ENCODE assay signal across 27 mouse cellular contexts in the genomic region with DNA sequence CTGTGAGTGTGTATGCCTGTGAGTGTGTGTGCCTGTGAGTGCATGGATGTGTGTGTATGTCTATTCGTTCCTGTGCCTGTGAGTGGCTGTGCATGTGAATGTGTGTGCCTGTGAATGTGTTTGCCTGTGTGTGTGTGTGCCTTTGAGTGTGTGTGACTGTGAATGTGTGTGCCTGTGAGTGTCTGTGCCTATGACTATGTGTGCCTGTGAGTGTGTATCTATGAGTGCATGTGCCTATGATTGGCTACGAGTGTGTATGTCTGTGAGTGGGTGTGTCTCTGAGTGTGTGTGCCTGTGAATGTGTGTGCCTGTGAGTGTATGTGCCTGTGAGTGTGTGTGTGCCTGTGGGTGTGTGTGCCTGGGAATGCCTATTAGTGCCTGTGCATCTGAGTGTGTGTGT.
DNase-seq lines count a peak whose midpoint lies in the region; ATAC-seq and TF ChIP-seq lines count a peak whose summit lies in the region.
"Had no signal": no experiment of that assay in that cellular context is flagged by ENCODE, and none has a peak within 500 bp of the region (broad histone marks: within the 10 kb centered on the region; RNA-seq: fewer than 3 reads in every experiment).

No protein-coding gene starts in this region.

- DNase-seq in forebrain, embryonic 14.5 days (ENCODE audit: low spot score): no peak
- no peak for DNase-seq in liver, embryonic 11.5 days (ENCODE audit: low spot score)
- DNase-seq in liver: no peak
- no peak for DNase-seq in G1E (ENCODE audit: low spot score)
- no peak for DNase-seq in cerebellum, adult 11-12 months
- DNase-seq: adrenal gland, postnatal 14 days; cerebellum, adult 18-20 months; cerebellum, postnatal 10 days; gastrocnemius, postnatal 25 days; heart, adult 11 months; kidney, adult 11 months; kidney, postnatal 14 days; liver, embryonic 13.5 days; lung, adult 18-20 months; lung, postnatal 4 days; right cerebral cortex, adult 18-20 months; spleen, adult 18-20 months; thymus, adult 2 months; thymus, postnatal 36 days had no signal

- no peaks in the 10 kb centered on the region for H3K27me3 ChIP-seq in forebrain, embryonic 12.5 days
- H3K27me3 ChIP-seq in forebrain, embryonic 14.5 days (replicated peaks; ENCODE audit: control insufficient read depth, insufficient read depth, low read length): no peaks in the 10 kb centered on the region
- H3K27me3 ChIP-seq in liver, embryonic 11.5 days (replicated peaks; ENCODE audit: control insufficient read depth, insufficient read depth, low read length): no peaks in the 10 kb centered on the region
- no peaks in the 10 kb centered on the region for H3K27me3 ChIP-seq in G1E (ENCODE audit: insufficient read depth, low read length)
- H3K27me3 ChIP-seq: heart, embryonic 15.5 days; limb, embryonic 12.5 days; liver, embryonic 13.5 days had no signal

- H3K9ac ChIP-seq in forebrain, embryonic 12.5 days: no peak overlapping the region
- no peak overlapping the region for H3K9ac ChIP-seq in forebrain, embryonic 14.5 days (ENCODE audit: low read length)
- H3K9ac ChIP-seq in liver, embryonic 11.5 days (ENCODE audit: low read depth, low read length): no peak overlapping the region
- H3K9ac ChIP-seq: heart, embryonic 15.5 days; hindbrain, embryonic 14.5 days; limb, embryonic 12.5 days; liver, embryonic 13.5 days had no signal

- no peaks in the 10 kb centered on the region for H3K4me1 ChIP-seq in forebrain, embryonic 12.5 days
- no peaks in the 10 kb centered on the region for H3K4me1 ChIP-seq in forebrain, embryonic 14.5 days (ENCODE audit: control insufficient read depth, insufficient read depth, low read length)
- H3K4me1 ChIP-seq in liver, embryonic 11.5 days (replicated peaks; ENCODE audit: control insufficient read depth, insufficient read depth, low read length): no peaks in the 10 kb centered on the region
- no peaks in the 10 kb centered on the region for H3K4me1 ChIP-seq in G1E (ENCODE audit: insufficient read depth, low read depth, low read length)
- H3K4me1 ChIP-seq: heart, embryonic 10.5 days; heart, embryonic 15.5 days; limb, embryonic 12.5 days; liver, embryonic 13.5 days had no signal

- H3K9me3 ChIP-seq in forebrain, embryonic 12.5 days: no peaks in the 10 kb centered on the region
- H3K9me3 ChIP-seq in forebrain, embryonic 14.5 days (replicated peaks; ENCODE audit: control insufficient read depth, low read length): no peaks in the 10 kb centered on the region
- H3K9me3 ChIP-seq in liver, embryonic 11.5 days (ENCODE audit: control insufficient read depth, low read length): no peaks in the 10 kb centered on the region
- H3K9me3 ChIP-seq in G1E (replicated peaks): peaks cover 12% of the 10 kb centered on the region
- H3K9me3 ChIP-seq: heart, embryonic 10.5 days; heart, embryonic 15.5 days; limb, embryonic 12.5 days; liver, embryonic 13.5 days had no signal

- peak; percentile 11; the same call in 1 of the 2 replicates for ATAC-seq in forebrain, embryonic 12.5 days (ENCODE audit: low FRiP score)
- ATAC-seq in forebrain, embryonic 14.5 days: no peak
- ATAC-seq in liver, embryonic 11.5 days (replicated peaks; ENCODE audit: low FRiP score): peak; percentile 41; the same call in 1 of the 2 replicates
- ATAC-seq in G1E (ENCODE audit: extremely low read depth, insufficient number of reproducible peaks, low FRiP score, poor library complexity, severe bottlenecking): no peak
- 0 out of 2 replicates have a peak, but pooled peaks have one; percentile 5 for ATAC-seq in megakaryocyte, adult 5-6 weeks (ENCODE audit: poor library complexity, severe bottlenecking)
- ATAC-seq: inflammation-experienced regulatory T-cells, adult 6 months; lung, postnatal 0 days had no signal

- TF ChIP-seq CTCF in G1E (IDR thresholded peaks at IDR 0.05; ENCODE audit: low read depth, low read length): no peak

- no peak overlapping the region for H3K4me3 ChIP-seq in forebrain, embryonic 12.5 days (replicated peaks)
- no peak overlapping the region for H3K4me3 ChIP-seq in forebrain, embryonic 14.5 days (ENCODE audit: low read depth, low read length)
- H3K4me3 ChIP-seq in liver, embryonic 11.5 days (ENCODE audit: low read depth, low read length): no peak overlapping the region
- H3K4me3 ChIP-seq in G1E (ENCODE audit: low read depth, low read length): 0 out of 2 replicates have a peak overlapping the region, but pooled peaks have one; percentile 4
- H3K4me3 ChIP-seq: heart, embryonic 10.5 days; heart, embryonic 15.5 days; limb, embryonic 12.5 days; liver, embryonic 13.5 days had no signal

- WGBS in forebrain, embryonic 12.5 days: 93% methylated on average over 2 of the region's 2 CpGs
- 100% methylated on average over 2 of the region's 2 CpGs for WGBS in forebrain, embryonic 14.5 days
- WGBS in liver, embryonic 11.5 days: 83% methylated on average over 2 of the region's 2 CpGs

- H3K4me2 ChIP-seq in forebrain, embryonic 12.5 days: no peak overlapping the region
- H3K4me2 ChIP-seq in forebrain, embryonic 14.5 days (ENCODE audit: low read length): no peak overlapping the region
- no peak overlapping the region for H3K4me2 ChIP-seq in liver, embryonic 11.5 days
- H3K4me2 ChIP-seq: heart, embryonic 15.5 days; hindbrain, embryonic 14.5 days; limb, embryonic 12.5 days; liver, embryonic 13.5 days had no signal

- H3K36me3 ChIP-seq in forebrain, embryonic 12.5 days (replicated peaks): no peaks in the 10 kb centered on the region
- no peaks in the 10 kb centered on the region for H3K36me3 ChIP-seq in forebrain, embryonic 14.5 days (ENCODE audit: control insufficient read depth, insufficient read depth, low read length)
- H3K36me3 ChIP-seq in liver, embryonic 11.5 days (ENCODE audit: control insufficient read depth, insufficient read depth, low read length): no peaks in the 10 kb centered on the region
- H3K36me3 ChIP-seq in G1E (replicated peaks): no peaks in the 10 kb centered on the region
- H3K36me3 ChIP-seq: heart, embryonic 10.5 days; heart, embryonic 15.5 days; limb, embryonic 12.5 days; liver, embryonic 13.5 days had no signal

- no peak overlapping the region for H3K27ac ChIP-seq in forebrain, embryonic 12.5 days
- H3K27ac ChIP-seq in forebrain, embryonic 14.5 days (ENCODE audit: low read depth, low read length): no peak overlapping the region
- H3K27ac ChIP-seq in liver, embryonic 11.5 days (ENCODE audit: low read depth, low read length): no peak overlapping the region
- H3K27ac ChIP-seq: heart, embryonic 10.5 days; heart, embryonic 15.5 days; hindbrain, embryonic 14.5 days; limb, embryonic 12.5 days; liver, embryonic 13.5 days had no signal

Comparison
In these comparisons a context has a peak if more than half of its experiments do, and no peak if none do; other contexts are left out.
1. ATAC-seq: peak in forebrain, embryonic 12.5 days (single experiment), liver, embryonic 11.5 days (single experiment) and megakaryocyte, adult 5-6 weeks (single experiment); none in forebrain, embryonic 14.5 days (single experiment) and G1E (single experiment).